In genomic region chr4:21990580-21991235, GRCm38 (mm10) we compare ENCODE assay signal across 10 mouse cellular contexts. TPM values are rescaled to one million over a fixed set of nuclear protein-coding genes. Genes with fewer than 3 reads are reported as not detected.
DNase-seq lines count a peak whose midpoint lies in the region; ATAC-seq and TF ChIP-seq lines count a peak whose summit lies in the region.
"Had no signal": no experiment of that assay in that cellular context is flagged by ENCODE, and none has a peak within 500 bp of the region (broad histone marks: within the 10 kb centered on the region; RNA-seq: fewer than 3 reads in every experiment).

No protein-coding gene starts in this region.

- peak; percentile 58 for TF ChIP-seq CTCF in intestine, postnatal 0 days (IDR thresholded peaks at IDR 0.05; ENCODE audit: low read depth)
- TF ChIP-seq CTCF in CH12.LX (conservative IDR thresholded peaks at IDR 0.05 in 1 of 2, IDR thresholded peaks at IDR 0.05 in 1 of 2; ENCODE audit: low read depth in 2 of 2, low read length in 2 of 2), result peak in 1 of 2 experiments; percentile 72; a peak in 3 of 4 replicates

- no peaks in the 10 kb centered on the region for H3K79me2 ChIP-seq in CH12.LX (replicated peaks; ENCODE audit: control insufficient read depth, extremely low read depth, insufficient read depth, poor library complexity, severe bottlenecking)

- H3K4me3 ChIP-seq in intestine, postnatal 0 days (ENCODE audit: low read depth, low read length), result no peak overlapping the region
- H3K4me3 ChIP-seq in intestine, embryonic 16.5 days (ENCODE audit: low read length), result no peak overlapping the region
- no peak overlapping the region for H3K4me3 ChIP-seq in CH12.LX (replicated peaks in 1 of 3; ENCODE audit: low read depth in 2 of 3, low read length in 2 of 3, poor library complexity in 1 of 3)

- WGBS in intestine, postnatal 0 days, result 28% methylated on average over 3 of the region's 3 CpGs
- 33% methylated on average over 3 of the region's 3 CpGs for WGBS in intestine, embryonic 16.5 days

- no peak for TF ChIP-seq POLR2A in CH12.LX (IDR thresholded peaks at IDR 0.05; ENCODE audit: low read depth, low read length)

- H3K27me3 ChIP-seq in intestine, postnatal 0 days (replicated peaks; ENCODE audit: control insufficient read depth, insufficient read depth, low read length), result no peaks in the 10 kb centered on the region
- H3K27me3 ChIP-seq in intestine, embryonic 16.5 days (replicated peaks; ENCODE audit: control insufficient read depth, insufficient read depth, low read length), result no peaks in the 10 kb centered on the region
- no peaks in the 10 kb centered on the region for H3K27me3 ChIP-seq in CH12.LX (replicated peaks)

- dilution Hi-C loops in CH12.LX (cut with MboI; ENCODE audit: extremely low pct_ligation_motif_present, extremely low pct_unique_long_range_greater_than_20kb, low sequenced_read_pairs), result no loop called here

- ATAC-seq in intestine, postnatal 0 days, result no peak
- no peak for ATAC-seq in intestine, embryonic 16.5 days
- peak; percentile 48; the same call in 1 of the 2 replicates for ATAC-seq in megakaryocyte progenitor cell, adult 5-6 weeks (replicated peaks; ENCODE audit: poor library complexity)
- ATAC-seq: activated CD4-positive, CD25-positive, alpha-beta regulatory T cell, adult 4 months had no signal

- no peak overlapping the region for H3K27ac ChIP-seq in intestine, postnatal 0 days (ENCODE audit: low read depth, low read length)
- no peak overlapping the region for H3K27ac ChIP-seq in intestine, embryonic 16.5 days (ENCODE audit: low read length)
- H3K27ac ChIP-seq in CH12.LX (ENCODE audit: insufficient read depth, low read depth), result peak overlapping the region; percentile 36; the same call in 1 of the 2 replicates

- peak; percentile 84 for TF ChIP-seq RAD21 in CH12.LX (IDR thresholded peaks at IDR 0.05; ENCODE audit: low read depth, low read length)

- TF ChIP-seq EP300 in CH12.LX (IDR thresholded peaks at IDR 0.05; ENCODE audit: low read length), result no peak

- H3K4me2 ChIP-seq in intestine, postnatal 0 days (replicated peaks; ENCODE audit: low read depth), result no peak overlapping the region
- no peak overlapping the region for H3K4me2 ChIP-seq in intestine, embryonic 16.5 days (ENCODE audit: low read depth, low read length)
- H3K4me2 ChIP-seq in CH12.LX (ENCODE audit: insufficient read depth, low read depth, poor library complexity, severe bottlenecking), result no peak overlapping the region

- no peaks in the 10 kb centered on the region for H3K9me3 ChIP-seq in intestine, postnatal 0 days (ENCODE audit: control insufficient read depth)
- H3K9me3 ChIP-seq in intestine, embryonic 16.5 days (ENCODE audit: control insufficient read depth, low read length), result no peaks in the 10 kb centered on the region
- H3K9me3 ChIP-seq in CH12.LX (replicated peaks; ENCODE audit: low read length), result no peaks in the 10 kb centered on the region

- no peaks in the 10 kb centered on the region for H3K4me1 ChIP-seq in intestine, postnatal 0 days (replicated peaks; ENCODE audit: control insufficient read depth, insufficient read depth, low read length)
- H3K4me1 ChIP-seq in intestine, embryonic 16.5 days (ENCODE audit: control insufficient read depth, insufficient read depth, low read length), result no peaks in the 10 kb centered on the region
- H3K4me1 ChIP-seq in CH12.LX (ENCODE audit: control insufficient read depth in 1 of 2, insufficient read depth in 2 of 2), result peaks cover 5 to 15% of the 10 kb centered on the region in 2 experiments

- peak; percentile 38 for DNase-seq in CH12.LX (ENCODE audit: extremely low read depth)
- DNase-seq in c-Kit-negative CD71-positive TER-119-positive erythroid progenitor cells, embryonic 14.5 days (ENCODE audit: low read depth, low spot score), result peak; percentile 2
- no peak for DNase-seq in right cerebral cortex, postnatal 14 days
- no peak for DNase-seq in kidney, adult 18-20 months
- no peak for DNase-seq in layer of hippocampus, postnatal 10 days (ENCODE audit: low spot score in 2 of 2)
- DNase-seq: layer of hippocampus, adult 9-11 months had no signal

- no peak overlapping the region for H3K9ac ChIP-seq in intestine, postnatal 0 days (ENCODE audit: low read depth, low read length)
- no peak overlapping the region for H3K9ac ChIP-seq in intestine, embryonic 16.5 days (ENCODE audit: low read depth, low read length)
- no peak overlapping the region for H3K9ac ChIP-seq in CH12.LX (ENCODE audit: insufficient read depth, low read depth)

- in situ Hi-C loops in CH12.LX (cut with MboI; ENCODE audit: low pct_ligation_motif_present, low pct_unique_long_range_greater_than_20kb, low sequenced_read_pairs), result no loop called here

- H3K36me3 ChIP-seq in intestine, postnatal 0 days (ENCODE audit: control insufficient read depth, insufficient read depth), result no peaks in the 10 kb centered on the region
- H3K36me3 ChIP-seq in intestine, embryonic 16.5 days (ENCODE audit: control insufficient read depth, insufficient read depth, low read length), result no peaks in the 10 kb centered on the region
- H3K36me3 ChIP-seq in CH12.LX (replicated peaks in 1 of 2; ENCODE audit: control insufficient read depth in 1 of 2, insufficient read depth in 1 of 2, low read length in 1 of 2), result peaks cover 0 to 11% of the 10 kb centered on the region in 2 experiments

TF ChIP-seq in CH12.LX, 34 proteins besides CTCF, POLR2A, EP300 and RAD21:
- TF ChIP-seq SIN3A (IDR thresholded peaks at IDR 0.05; ENCODE audit: low read length) (no peak), SMC3 (IDR thresholded peaks at IDR 0.05; ENCODE audit: low read depth, low read length) (peak; percentile 24; the same call in 1 of the 2 replicates), JUND (conservative IDR thresholded peaks at IDR 0.05; ENCODE audit: low read depth, low read length) (no peak; the same call in 1 of the 2 replicates)

RNA-seq across cellular contexts. Expression of gene Faxc, which starts 59.6 kb away (rescaled TPM):
- 1.5 TPM in 2 replicates for polyA plus RNA-seq in intestine, postnatal 0 days (2015; fragmentation: Nextera tagmentation; extraction: Ambion mirVana)
- 2.5 and 3.2 TPM in 2 replicates for polyA plus RNA-seq in intestine, embryonic 16.5 days (2015; fragmentation: Nextera tagmentation; extraction: Ambion mirVana)
- total RNA-seq in CH12.LX (2012; rRNA removed) (1.7 and 2.1 TPM in 2 replicates), CH12.LX (2014; rRNA removed) (0.16 TPM in 2 replicates)
- polyA plus RNA-seq in CH12.LX (2012; ENCODE audit: insufficient read length, low read depth), result 0.33 and 0.37 TPM in 2 replicates
- total RNA-seq in megakaryocyte progenitor cell, adult 5-6 weeks (2015), result not detected in 2 replicates
- 0.17 TPM in 1 of 2 replicates, not detected in the other for total RNA-seq in megakaryocyte progenitor cell, adult 5-6 weeks (2017)
- total RNA-seq in layer of hippocampus, postnatal 10 days (2021), result 10 to 100 TPM; 84.4 to 89.2 TPM
- polyA plus RNA-seq: activated CD4-positive, CD25-positive, alpha-beta regulatory T cell, adult 4 months had no signal

Comparison
In these comparisons a context has a peak if more than half of its experiments do, and no peak if none do; other contexts are left out.
1. DNase-seq: peak in CH12.LX (single experiment) and c-Kit-negative CD71-positive TER-119-positive erythroid progenitor cells, embryonic 14.5 days (single experiment); none in right cerebral cortex, postnatal 14 days (single experiment), kidney, adult 18-20 months (single experiment) and layer of hippocampus, postnatal 10 days (0 of 2).
2. RNA of gene Faxc, which starts 59.6 kb away (total RNA-seq): 84.4 to 89.2 TPM in layer of hippocampus, postnatal 10 days; 0.16 to 2.1 TPM in CH12.LX and 0.17 TPM in megakaryocyte progenitor cell, adult 5-6 weeks; every median in the first group is over 10 times any median in the second.